Mouse (Mus musculus) cerebellum, adult 2 months (tissue): Measurements from ENCODE around the gene Cerk.

Experiments used
- CTCF ChIP-seq: fragments of 200-500 bp; IDR thresholded peaks from 2 replicates; pipeline ENCODE4 v1.5.1; 2011; ENCODE audit warnings: low read depth, mild to moderate bottlenecking, control low read depth, low read length, moderate library complexity, borderline replicate concordance; ENCODE audit not compliant: insufficient read depth
- POLR2A ChIP-seq: fragments of 200-500 bp; IDR thresholded peaks from 2 replicates; pipeline ENCODE4 v1.6.1; 2011; ENCODE audit warnings: low read length, control low read depth, borderline replicate concordance; ENCODE audit not compliant: insufficient read depth

DNA sequence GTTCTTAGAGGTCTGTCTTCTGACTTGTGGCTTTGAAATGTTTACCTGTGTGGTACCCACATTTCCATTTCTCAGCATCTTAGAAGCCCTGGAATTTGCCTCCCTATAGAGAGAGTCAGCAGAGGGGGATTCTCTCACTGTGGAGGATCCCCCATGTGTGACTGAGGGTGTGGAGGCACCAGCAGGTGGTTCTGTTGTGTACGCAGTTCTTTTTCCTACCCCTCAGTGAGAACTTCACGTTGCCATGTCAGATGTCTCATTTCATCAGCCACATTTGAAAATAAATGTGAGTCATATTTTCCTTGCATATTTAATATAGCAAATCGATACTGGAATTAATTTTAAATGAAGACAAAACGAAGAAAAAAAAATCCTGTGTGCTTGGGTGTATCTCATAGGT is 35.4 kb upstream of the Cerk start:
- TF ChIP-seq CTCF (no peak), POLR2A (no peak)
